Mouse (Mus musculus) left cerebral cortex, adult 9 months (tissue): Measurements from ENCODE around the gene Dusp6.

Source experiments
- DNase-seq, 2 experiments: peaks; one replicate each; pipeline ENCODE4 v3.0.0; 2022; ENCODE audit warnings: low spot score in 2 of 2

The Dusp6 gene

DNA sequence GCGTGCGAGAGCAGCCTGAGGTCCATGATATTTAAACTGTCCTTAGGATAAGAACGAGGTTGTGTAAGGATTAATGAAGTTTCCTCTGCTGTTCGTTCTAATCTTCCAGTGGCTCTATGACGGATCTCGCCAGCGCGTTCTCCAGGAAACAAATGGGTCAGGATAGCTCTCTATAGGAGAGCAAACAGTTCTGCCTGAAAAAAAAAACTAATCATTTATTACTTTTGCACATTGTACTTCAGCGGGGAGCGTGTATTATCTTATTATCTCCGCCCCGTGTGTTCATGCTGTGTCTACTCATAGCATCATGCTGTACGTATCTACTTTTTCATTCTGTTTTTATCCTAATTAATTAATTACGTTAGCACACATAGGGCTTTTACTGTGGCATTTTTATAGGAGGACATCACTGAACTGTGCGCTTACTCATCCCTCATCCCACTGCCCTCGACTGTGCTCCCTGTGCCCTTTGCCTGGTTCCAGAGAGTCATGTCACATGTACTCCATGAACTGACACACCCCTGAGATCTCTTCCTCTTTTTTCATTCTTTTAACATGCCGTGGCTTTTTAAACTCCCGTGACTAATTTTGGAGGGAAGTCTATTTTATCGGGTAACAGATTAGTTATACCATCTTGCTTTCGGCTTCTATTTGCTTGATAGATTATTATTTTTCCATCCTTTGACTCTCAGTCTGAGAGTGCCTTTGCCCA lies 16.1 kb upstream of the Dusp6 start:
- no peak for DNase-seq

DNA sequence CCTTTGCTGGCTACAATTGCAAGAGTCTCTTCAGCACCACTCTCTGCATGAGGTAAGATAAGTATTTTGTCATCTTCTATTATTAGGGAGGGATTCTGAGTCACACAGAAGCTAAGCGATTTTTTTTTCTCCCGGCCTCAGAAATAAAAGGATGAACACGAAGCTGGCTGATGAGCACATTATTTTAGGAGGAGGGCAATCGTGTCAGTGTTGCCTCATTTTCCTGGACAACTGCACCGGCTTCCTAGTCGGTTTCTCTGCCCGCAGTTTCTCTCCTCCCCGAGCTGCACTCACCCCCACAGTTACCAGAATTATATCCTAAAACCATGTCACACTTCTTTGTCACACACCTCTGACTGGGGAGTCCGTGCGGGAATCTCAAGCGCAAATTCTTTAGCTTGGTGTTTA lies 12.2 kb upstream of the Dusp6 start:
- peak in 1 of 2 experiments; percentile 56 for DNase-seq

DNA sequence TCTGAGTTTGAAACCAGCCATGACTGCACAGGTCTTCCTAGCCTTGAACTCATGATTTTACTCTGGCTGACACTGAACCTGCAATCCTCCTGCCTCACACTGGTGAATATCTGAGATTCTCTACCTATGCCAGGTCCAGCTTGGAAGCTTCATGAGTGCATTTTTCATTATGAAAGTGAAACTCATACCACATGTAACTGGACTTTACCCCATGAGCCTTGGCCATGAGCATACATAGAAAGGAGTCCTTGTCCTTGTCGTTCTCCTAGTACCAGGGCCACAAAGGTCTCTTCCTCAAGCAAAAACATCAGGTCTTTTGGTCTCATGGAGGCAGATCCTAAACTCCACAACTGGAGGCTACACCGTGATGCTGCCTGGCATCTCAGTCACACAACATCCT lies 9.6 kb upstream of the Dusp6 start:
- DNase-seq, result no peak

DNA sequence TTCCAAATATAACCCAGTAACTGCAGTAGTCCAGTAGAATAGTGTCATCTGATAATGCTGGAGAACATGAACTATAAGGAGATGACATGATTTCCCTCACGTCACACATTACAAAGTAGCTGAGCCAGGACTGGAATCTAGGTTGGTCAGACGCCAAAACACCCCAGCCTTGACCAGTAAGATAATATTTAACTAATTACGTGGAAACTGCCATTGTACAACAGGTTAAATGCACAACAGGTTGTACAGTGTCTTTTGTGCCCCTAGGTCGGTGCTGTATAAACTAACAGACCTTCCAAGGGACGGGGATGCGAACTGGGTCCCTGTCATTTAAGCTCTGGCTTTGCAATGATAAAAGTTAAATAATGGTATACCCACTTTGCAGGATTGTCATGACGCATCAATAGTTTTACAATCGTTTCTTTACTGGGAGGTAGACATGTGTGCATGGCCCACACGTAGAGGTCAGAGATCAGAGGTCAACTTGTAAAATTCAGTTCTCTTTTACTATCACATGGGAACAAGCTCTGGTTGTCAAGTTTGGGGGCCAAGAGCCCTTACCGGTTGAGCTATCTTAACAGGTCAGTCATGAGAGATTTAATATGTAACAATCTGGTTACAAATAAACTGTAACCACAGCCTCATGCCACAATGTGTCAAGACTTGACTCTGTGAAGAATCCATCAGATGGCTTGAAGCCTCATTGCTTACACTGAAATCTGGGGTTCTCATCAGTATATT lies 7.0 kb upstream of the Dusp6 start:
- DNase-seq, result no peak

DNA sequence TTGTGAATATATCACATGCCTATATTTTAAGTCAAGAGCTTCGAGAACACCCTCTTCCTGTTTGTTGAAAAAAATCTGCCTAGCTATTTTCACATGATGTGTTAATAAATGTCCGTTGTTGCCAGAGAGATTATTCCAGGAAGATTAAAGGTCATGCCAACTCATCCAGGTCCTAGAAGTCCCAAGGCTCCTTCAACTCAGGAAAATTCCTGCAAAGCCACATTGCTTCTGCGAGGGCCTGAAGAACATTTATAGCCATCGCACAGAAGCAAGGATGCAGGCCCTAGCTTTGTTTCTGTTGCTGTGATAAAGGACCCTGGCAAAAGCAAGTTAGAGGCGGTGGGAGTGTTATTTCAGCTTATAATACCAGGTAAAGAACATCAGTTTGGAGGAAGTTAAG lies 5.5 kb upstream of the Dusp6 start:
- DNase-seq, result no peak

DNA sequence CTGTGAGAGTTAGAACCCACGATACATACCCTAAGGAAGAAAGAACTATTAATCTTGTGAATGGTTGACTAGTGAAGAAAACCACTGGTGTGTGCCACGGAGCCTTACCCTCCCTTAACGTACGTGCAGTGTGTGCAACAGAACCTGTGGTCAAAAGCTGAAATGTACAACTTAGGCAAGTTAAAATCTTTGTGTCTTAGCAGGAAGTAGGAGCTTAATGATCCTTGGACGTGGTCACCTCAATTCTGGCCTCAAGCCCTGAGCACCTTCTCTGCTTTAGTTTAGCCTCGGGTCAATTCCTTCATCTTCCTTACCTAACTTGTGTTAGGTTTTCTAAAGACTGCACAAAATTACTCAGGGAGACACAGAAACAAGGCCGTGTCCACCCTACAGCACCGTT lies 3.2 kb upstream of the Dusp6 start:
- no peak for DNase-seq

DNA sequence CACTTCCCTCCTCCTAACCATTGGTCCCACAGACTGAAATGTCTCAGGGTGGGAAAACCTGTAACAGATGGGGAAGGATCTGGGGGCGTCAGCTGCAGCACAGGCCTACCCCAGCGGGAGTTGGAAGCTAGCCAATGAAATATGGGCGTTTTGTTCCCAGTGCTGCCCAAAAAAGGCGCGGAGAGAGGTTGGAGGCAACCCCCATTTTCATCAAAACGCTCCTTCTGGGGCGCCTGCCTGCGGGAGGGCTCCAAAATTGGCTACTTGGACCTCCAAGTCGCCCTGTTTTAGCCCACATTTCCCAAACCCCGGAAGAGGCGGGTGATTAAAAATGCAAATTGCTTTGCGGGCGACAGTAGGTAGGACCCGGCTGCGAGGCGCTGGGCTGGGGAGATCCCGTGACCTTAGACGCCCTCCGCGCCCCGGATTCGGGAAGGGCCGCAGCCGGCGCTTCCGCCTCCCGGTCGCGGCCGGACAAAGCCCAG lies 1.8 kb upstream of the Dusp6 start:
- DNase-seq, result peak in 1 of 2 experiments; percentile 89

DNA sequence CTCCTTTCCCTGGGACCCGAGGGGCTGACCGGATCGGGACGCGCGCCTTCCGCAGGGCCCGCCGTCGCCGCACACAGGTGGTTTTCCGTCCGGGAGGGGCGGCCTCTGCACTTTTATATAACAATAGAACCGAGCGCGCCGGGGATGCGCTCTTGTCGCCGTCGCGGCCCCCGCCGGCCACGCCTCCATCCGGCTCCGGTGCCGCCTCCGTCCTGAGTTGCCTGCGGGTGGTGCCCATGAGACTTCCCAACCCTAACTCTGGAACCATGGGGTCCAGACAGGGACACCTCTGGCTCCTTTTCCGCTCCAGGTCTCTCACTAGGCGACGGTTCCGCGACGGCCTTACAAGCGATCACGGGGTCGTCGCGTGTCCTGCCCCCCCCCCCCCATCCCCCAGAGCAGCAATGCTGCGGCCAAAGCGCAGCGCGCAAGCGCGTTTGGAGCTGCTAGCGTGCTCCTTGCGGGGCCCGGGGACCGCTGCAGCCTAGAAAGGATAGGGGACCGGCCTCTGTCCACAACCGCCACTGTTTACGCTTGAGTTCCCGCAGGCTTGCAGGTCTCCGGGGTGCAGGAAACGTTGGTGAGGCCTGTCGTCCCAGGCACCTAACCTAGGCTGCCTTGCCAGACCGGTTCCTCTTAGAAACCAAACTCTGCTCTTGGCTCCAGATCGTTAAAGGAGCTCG lies 1.3 kb upstream of the Dusp6 start:
- peak in 1 of 2 experiments; percentile 78 for DNase-seq

DNA sequence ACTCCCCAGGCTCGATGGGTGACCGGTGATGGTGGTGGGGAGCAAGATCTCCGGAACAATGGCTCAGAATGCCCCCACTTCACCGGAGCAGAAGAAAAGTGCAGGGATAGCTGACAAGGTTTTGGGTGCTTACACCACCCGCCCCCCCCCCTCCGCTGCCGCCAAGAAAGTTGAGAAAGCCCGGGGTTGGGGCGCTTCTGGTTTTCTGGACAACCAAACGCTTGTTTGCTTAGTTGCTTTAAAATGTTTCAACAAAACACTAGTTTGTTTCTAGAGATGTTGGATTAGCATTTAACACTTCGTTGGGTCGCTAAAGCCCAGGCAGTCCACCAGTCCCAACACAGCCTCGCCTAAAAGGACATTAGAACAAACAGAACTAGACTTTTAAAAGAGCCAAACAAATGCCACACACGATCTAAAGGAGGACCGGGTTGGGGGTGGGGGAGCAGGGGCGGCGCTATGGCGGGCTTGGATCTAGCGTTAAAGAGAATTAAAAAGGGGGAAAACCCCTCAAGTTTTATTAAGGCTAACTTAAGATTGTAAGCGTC lies 638 bp upstream of the Dusp6 start:
- peak in 1 of 2 experiments; percentile 23 for DNase-seq

DNA sequence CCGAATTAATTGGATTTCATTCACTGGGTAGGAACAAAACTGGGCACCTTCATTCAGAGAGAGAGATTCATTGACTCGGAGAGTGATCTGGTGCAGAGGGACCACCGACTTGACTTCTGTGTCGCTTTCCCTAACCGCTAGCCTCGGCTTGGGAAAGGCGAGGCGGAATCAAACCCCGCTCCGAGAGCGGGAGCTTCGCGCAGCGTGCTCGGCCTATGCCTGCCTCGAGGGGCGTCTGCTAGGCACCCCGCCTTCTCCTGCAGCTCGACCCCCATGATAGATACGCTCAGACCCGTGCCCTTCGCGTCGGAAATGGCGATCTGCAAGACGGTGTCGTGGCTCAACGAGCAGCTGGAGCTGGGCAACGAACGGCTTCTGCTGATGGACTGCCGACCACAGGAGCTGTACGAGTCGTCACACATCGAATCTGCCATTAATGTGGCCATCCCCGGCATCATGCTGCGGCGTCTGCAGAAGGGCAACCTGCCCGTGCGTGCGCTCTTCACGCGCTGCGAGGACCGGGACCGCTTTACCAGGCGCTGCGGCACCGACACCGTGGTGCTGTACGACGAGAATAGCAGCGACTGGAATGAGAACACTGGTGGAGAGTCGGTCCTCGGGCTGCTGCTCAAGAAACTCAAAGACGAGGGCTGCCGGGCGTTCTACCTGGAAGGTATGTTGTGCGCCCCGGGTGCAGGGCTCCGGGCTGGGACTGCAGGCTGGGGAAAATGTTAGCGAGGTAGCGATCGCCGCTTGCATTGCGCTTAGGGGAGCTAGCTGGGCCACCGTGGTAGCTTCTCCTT lies 589 bp downstream of the Dusp6 start:
- peak in 1 of 2 experiments; percentile 37 for DNase-seq

DNA sequence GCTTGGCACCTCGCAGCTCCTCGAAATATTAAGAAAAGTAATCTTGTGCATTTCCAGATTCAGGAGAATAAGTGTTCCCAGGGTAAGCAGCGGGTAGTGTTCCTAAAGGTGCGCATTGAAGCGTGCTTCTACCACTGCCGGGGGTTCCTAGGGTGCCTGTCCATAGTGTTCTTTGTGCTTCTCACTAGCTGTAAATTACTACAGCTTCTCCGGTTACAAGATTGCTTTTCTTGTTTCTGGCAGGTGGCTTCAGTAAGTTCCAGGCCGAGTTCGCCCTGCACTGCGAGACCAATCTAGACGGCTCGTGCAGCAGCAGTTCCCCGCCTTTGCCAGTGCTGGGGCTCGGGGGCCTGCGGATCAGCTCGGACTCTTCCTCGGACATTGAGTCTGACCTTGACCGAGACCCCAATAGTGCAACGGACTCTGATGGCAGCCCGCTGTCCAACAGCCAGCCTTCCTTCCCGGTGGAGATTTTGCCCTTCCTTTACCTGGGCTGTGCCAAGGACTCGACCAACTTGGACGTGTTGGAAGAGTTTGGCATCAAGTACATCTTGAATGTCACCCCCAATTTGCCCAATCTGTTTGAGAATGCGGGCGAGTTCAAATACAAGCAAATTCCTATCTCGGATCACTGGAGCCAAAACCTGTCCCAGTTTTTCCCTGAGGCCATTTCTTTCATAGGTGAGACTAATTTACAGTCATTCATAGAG lies 1.4 kb downstream of the Dusp6 start:
- peak in 1 of 2 experiments; percentile 36 for DNase-seq

DNA sequence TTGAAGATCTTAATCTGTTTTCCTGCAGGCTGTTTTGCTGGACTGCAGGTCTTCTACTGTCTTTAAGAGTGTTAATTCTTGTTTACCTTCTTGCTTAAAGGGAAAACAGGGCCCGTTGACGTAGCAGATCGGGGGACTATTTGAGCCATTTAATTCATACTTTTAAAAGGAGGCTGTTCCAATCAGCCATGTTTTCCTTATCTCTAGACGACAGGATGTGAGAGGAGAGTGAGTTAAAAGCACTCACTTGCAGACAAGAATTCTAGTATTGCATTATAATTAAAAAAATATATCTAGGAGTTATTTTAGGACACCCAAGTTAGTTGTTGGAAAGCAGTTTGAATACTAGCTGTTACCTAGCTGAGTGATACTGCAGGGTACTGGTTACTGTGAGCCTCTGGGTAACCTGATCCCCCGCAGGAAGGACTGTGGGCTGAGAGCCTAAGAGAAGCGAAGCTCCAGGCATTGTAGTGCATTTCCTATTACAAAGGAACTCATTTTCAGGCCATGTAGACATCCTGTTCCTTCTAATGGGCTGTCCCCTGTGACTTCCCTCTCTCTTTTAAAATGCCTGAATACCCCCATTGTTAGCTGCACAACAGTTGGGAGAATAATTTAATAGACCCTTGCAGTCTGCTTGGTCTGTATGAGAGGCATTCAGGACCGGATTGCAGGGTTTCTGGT lies 2.1 kb downstream of the Dusp6 start:
- DNase-seq, result peak in 1 of 2 experiments; percentile 41

DNA sequence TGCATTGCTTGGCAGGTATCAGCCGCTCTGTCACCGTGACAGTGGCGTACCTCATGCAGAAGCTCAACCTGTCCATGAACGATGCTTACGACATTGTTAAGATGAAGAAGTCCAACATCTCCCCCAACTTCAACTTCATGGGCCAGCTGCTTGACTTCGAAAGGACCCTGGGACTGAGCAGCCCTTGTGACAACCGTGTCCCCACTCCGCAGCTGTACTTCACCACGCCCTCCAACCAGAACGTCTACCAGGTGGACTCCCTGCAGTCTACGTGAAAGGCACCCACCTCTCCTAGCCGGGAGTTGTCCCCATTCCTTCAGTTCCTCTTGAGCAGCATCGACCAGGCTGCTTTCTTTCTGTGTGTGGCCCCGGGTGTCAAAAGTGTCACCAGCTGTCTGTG lies 3.0 kb downstream of the Dusp6 start:
- peak in 1 of 2 experiments; percentile 17 for DNase-seq

DNA sequence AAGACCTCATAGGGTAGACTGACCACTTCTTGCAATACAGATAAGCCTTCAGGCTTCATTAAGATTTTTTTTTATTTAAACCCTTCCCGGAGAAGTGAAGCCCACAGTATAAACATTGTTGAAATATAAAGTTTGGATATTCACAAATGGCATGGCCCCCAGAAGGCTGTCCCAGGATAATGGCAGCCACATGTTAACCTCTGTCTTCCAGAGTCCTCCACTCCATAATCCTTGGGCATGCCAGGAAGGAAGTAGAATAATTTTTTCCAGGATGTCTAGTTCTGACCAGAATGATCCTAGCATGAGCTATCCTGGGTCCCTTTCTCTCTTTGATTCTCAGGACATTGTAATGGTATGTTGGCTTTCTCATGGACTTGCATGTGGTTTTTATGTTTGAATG lies 4.6 kb downstream of the Dusp6 start:
- DNase-seq, result no peak

DNA sequence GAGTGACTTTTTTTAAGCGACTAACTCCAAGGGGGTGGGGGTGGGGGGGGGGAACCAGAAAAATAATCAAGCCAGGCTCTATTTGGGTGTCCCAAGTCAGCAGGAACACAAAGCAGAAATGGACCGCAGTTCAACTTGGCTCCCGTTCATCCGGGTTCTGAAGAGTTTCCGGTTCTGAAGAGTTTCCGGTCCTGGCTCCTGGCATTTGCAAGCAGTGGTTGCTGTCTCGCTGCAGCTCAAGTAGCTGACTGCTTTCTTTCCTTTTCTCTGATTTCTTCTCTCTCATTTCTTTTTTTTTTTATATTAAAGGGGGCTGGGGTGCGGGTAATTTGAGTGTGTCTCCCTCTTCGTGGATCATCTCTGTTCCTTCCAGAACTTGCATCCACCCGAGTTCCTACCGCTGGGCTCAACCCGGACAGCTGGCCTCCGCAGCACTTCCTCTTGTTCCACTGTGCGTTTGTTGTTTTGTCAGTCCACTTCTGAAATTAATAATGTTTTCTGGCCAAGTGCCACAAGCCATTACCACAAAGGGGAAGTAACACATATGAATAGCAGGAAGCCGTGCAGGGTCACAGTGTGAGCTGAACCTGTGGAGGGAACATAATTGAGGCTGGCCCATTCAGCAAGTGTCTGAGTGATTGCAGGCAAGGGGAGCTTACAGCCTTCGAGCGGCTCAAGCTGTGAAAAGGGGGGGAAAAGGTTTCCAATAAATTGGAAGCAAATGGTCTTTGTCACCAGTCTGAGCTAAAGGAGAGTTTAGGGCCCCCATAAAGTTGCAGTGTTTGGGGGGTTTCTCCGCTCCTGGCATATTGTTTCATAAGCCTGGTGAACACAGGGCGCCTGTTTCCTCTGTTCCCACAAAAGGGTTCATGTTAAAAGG lies 5.6 kb downstream of the Dusp6 start:
- peak in 1 of 2 experiments; percentile 30 for DNase-seq

DNA sequence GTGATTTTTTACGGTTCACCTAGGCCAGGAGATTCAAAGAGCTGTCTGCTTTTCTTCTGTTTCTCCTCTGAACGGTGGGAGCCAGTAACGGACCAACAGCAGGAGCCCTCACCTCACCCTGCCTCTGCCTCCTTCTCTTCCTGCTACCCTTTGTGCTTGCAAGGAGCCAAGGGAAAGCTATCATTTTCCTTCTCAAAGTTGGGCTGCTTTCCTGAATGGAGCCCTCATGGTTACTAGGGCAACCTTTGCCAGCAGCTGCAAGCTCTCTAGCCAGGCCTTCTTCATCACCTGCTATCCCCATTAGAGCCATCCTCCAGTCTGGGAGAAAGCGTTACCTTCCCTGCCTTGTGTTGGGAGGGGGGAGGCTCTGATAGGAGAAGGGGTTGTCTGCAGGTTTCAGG lies 6.3 kb downstream of the Dusp6 start:
- peak in 1 of 2 experiments; percentile 15 for DNase-seq

DNA sequence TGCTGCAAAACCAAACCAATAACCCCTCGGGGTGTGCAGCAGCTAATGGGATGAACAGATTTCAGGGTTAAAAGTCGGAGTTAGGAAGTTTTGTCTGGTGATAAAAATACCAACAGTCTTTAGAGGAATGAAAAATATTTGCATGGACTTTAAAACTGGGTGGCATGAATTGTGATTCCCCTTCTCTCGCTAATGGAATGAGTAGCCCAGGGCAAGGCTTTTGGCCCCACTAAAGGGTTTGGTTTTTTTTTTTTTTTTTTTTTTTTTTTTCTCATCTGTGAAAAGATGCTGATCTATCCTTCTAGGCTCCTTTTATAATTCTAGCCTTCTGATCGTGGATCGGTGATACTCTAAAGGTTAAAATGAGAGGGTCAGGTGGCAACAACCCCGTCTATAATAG lies 6.7 kb downstream of the Dusp6 start:
- DNase-seq, result no peak

DNA sequence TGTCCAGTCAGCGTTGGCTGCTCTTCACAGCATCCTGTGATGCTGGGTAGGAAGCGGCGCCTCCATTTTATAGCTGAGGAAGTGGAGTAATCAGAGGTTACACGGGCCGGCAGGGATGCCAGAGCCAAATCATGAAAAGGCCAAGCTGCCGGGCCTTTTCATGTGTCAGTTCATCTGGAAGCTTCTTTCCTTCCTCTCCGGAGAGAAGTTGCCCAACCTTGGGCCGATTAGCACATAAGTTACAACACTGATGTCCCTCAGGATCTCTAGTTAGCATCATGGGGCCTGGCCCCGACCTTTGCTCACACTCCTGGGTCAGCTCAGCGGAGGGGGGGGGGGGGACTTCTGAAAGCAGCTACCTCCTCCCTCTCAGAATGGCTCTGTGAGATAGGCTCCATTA lies 7.4 kb downstream of the Dusp6 start:
- peak in 1 of 2 experiments; percentile 20 for DNase-seq

DNA sequence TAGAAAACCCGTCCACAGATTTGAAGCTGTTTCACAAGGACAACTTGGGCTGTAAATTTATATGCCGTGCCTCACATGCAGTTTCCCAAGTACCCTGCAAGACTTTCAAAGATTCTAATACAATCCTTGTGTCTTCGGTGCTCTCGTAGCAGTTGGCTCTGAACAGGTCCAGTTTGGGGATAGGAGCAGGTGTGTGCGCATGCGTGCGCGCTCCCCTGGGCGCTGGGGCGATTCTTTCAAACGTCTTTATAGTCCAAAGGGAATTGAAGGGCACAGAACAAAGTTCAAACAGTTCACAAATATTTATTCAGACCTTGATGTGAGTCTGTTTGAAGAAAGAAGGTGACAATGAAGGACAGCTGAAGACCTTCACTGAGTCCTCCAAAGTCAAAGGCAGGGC lies 8.0 kb downstream of the Dusp6 start:
- no peak for DNase-seq
